Mouse (Mus musculus): ENCODE data around the gene Ppib.

DNA sequence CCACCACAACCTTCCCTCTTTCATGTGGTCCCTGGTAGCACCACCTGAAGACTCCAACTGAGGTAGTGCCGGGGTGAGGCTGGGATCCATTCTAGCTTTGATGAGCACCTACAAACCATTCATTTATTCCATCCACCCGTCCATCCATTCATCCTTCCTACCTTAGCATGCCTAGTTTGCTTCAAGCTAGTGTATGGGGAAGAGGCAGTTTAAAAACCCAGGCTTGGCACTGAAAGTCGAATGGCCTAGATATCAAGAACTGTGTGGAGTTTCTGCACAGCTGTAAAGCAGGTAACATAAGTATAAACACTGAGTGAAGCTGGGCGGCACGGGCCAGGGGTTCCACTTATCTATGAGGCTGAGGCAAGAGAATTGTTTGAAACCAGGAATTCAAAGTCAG is 10.1 kb downstream of the Ppib start:
- TF ChIP-seq CTCF (IDR thresholded peaks at IDR 0.05; ENCODE audit: insufficient read depth, low read length), result no peak
- TF ChIP-seq POLR2A (IDR thresholded peaks at IDR 0.05; ENCODE audit: borderline replicate concordance, extremely low read depth, low read depth, low read length), result no peak
